Mouse (Mus musculus) ES-E14 (cell line): Measurements from ENCODE around the gene Ccdc50. TPM values are rescaled to one million over a fixed set of nuclear protein-coding genes. Genes with fewer than 3 reads are reported as not detected.

Source experiments
- DNase-seq: peaks from one replicate; pipeline ENCODE4 v3.0.0-alpha.2; 2013; ENCODE audit warnings: low read depth, low spot score
- H3K27ac ChIP-seq: 2 replicates; pipeline ENCODE4 v1.5.1; 2012; ENCODE audit warnings: low read depth, mild to moderate bottlenecking, low read length, moderate library complexity, mixed read lengths; ENCODE audit not compliant: poor library complexity, insufficient read depth, severe bottlenecking
- H3K36me3 ChIP-seq: 2 replicates; pipeline ENCODE4 v1.6.1; 2012; ENCODE audit warnings: mild to moderate bottlenecking, low read length, moderate library complexity, mixed read lengths; ENCODE audit not compliant: control insufficient read depth, poor library complexity, insufficient read depth, severe bottlenecking
- H3K4me1 ChIP-seq, 2 experiments: fragments of 150-350 bp in 1 of 2; sonication (generic) in 1 of 2; 2 replicates each; pipeline ENCODE4 v1.6.1; 2012; ENCODE audit warnings: low read length in 2 of 2, mild to moderate bottlenecking in 1 of 2, mixed read lengths in 1 of 2; ENCODE audit not compliant: control insufficient read depth in 2 of 2, insufficient read depth in 2 of 2, poor library complexity in 1 of 2
- H3K4me3 ChIP-seq, 2 experiments: fragments of 150-350 bp in 1 of 2; sonication (generic) in 1 of 2; 2 replicates each; pipeline ENCODE4 v1.5.1; 2012; ENCODE audit warnings: low read length in 2 of 2, low read depth in 1 of 2, mild to moderate bottlenecking in 1 of 2, mixed read lengths in 1 of 2; ENCODE audit not compliant: insufficient read depth in 1 of 2, poor library complexity in 1 of 2, severe bottlenecking in 1 of 2
- H3K9ac ChIP-seq: 2 replicates; pipeline ENCODE4 v1.6.1; 2012; ENCODE audit warnings: low read depth, mild to moderate bottlenecking, low read length, mixed read lengths; ENCODE audit not compliant: poor library complexity, insufficient read depth, severe bottlenecking
- H3K9me3 ChIP-seq: fragments of 150-350 bp; sonication (generic); 2 replicates; pipeline ENCODE4 v1.6.1; 2012; ENCODE audit warnings: low read depth, mild to moderate bottlenecking, low read length; ENCODE audit not compliant: control insufficient read depth, insufficient read depth
- CHD2 ChIP-seq: IDR thresholded peaks from 2 replicates; pipeline ENCODE4 v1.6.1; 2014; ENCODE audit warnings: mild to moderate bottlenecking, low read depth, low read length, inconsistent platforms
- HCFC1 ChIP-seq: IDR thresholded peaks from 2 replicates; pipeline ENCODE4 v1.6.1; 2012; ENCODE audit warnings: low read length, inconsistent platforms, borderline replicate concordance; ENCODE audit not compliant: insufficient read depth
- MAFK ChIP-seq: IDR thresholded peaks from 2 replicates; pipeline ENCODE4 v1.6.1; 2014; ENCODE audit warnings: mild to moderate bottlenecking, low read depth, low read length, inconsistent platforms; ENCODE audit not compliant: insufficient read depth
- ZC3H11A ChIP-seq: IDR thresholded peaks from 2 replicates; pipeline ENCODE4 v1.6.1; 2012; ENCODE audit warnings: low read depth, mild to moderate bottlenecking, inconsistent platforms, low read length, borderline replicate concordance
- ZNF384 ChIP-seq: IDR thresholded peaks from 2 replicates; pipeline ENCODE4 v1.6.1; 2012; ENCODE audit warnings: low read depth, low read length, inconsistent platforms
- in situ Hi-C, 2 experiments: fragments of 600-800 bp; cut with MboI; formaldehyde crosslinking; loops; one replicate each; pipeline ENCODE4 v1.15.1; 2025; ENCODE audit warnings: low sequenced_read_pairs in 2 of 2, inconsistent platforms in 1 of 2; ENCODE audit not compliant: unreplicated experiment in 2 of 2
- total RNA-seq: library from RNA; depleted of rRNA; stranded (reverse); fragments of 300-350 nt; gene quantifications from 2 replicates; pipeline ENCODE4 v1.2.3, GENCODE M21; 2012; rRNA removed

Gene Ccdc50
- total RNA-seq, 1 experiment, result 32.2 TPM

DNA sequence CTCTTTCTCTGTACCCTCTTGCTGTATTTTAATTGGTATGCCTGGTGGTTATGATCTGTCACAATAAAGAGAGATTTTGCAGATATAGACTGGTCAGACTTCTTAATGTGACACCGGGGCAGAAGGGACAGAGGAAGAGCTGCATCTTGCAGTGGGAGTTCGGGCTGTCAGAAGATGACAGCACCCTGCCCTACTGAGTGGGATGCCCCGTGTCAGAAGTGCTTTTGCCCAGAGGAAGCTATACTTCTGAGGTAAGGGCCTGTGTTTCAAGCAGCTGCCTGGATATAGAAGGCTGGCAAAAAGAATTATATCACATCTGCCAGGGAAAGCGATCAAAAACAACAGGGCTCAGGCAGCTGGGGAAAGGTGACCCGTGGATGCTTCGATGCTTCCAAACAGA, 82.7 kb downstream of the Ccdc50 start:
- H3K4me1 ChIP-seq, result no peaks in the 10 kb centered on the region
- no peaks in the 10 kb centered on the region for H3K9me3 ChIP-seq
- no peak overlapping the region for H3K27ac ChIP-seq
- TF ChIP-seq MAFK (no peak), HCFC1 (no peak), CHD2 (no peak), ZC3H11A (no peak), ZNF384 (no peak)
- H3K9ac ChIP-seq, result no peak overlapping the region
- no peaks in the 10 kb centered on the region for H3K36me3 ChIP-seq
- in situ Hi-C loops, result loop anchor here (25.0 kb wide), 2 partner anchors 484 to 1016 kb away; partner anchors contain the start of gene Gmnc (in 1 of the 2)
- no peak overlapping the region for H3K4me3 ChIP-seq
- DNase-seq, result no peak

- no peaks in the 10 kb centered on the region for H3K9me3 ChIP-seq
- no peaks in the 10 kb centered on the region for H3K4me1 ChIP-seq
- in situ Hi-C loops, result no loop called here
- H3K36me3 ChIP-seq, result no peaks in the 10 kb centered on the region
- DNase-seq, result no peak
- H3K9ac ChIP-seq, result no peak overlapping the region
- no peak overlapping the region for H3K4me3 ChIP-seq
- TF ChIP-seq CHD2 (no peak), ZNF384 (no peak), MAFK (no peak), HCFC1 (no peak), ZC3H11A (no peak)
- no peak overlapping the region for H3K27ac ChIP-seq
Observed at GRCm38 (mm10) chr16:27483834-27484233, 95.2 kb downstream of the Ccdc50 start.

Other genes with a start within 250 kb of the Ccdc50 start
- gene Ostn, start 81.4 kb upstream of the Ccdc50 start, total RNA-seq, result not detected in 2 replicates
- gene Uts2b, start 18.6 kb upstream of the Ccdc50 start, total RNA-seq, result 0.76 and 1.0 TPM in 2 replicates